Mouse (Mus musculus): ENCODE measurements around the gene Insig1.

DNA sequence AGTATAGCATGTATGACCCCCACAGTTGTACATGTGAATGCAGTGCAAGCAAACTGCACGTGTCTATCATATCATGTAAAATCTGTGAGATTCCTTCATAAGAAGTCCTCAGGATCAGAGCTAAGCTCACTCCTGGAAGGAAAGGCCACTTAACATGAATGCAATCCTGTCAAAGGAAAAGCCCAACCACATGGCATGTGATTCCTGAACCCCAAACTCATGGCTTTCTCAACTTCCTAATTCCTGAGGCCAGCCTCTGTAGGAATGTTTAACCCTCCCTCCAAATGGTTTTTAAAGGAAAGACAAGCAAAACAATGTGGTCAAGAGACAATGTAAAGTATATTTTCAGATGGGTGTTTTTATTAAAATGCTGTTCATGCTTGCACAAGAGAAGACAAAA is 23.2 kb upstream of the Insig1 start:
- TF ChIP-seq POLR2A (IDR thresholded peaks at IDR 0.05; ENCODE audit: borderline replicate concordance, insufficient read depth, low read length) (no peak), CTCF (IDR thresholded peaks at IDR 0.05; ENCODE audit: borderline replicate concordance, insufficient read depth, low read depth, low read length) (no peak)

Measured in cerebellum, adult 2 months (tissue).